Mouse (Mus musculus): ENCODE measurements around the gene Ppp1r1b. TPM values are rescaled to one million over a fixed set of nuclear protein-coding genes. Genes with fewer than 3 reads are reported as not detected.

Gene Ppp1r1b
- total and polyA plus RNA-seq, 2 experiments from 2014 or later: 16.3 to 32.1 TPM

GRCm38 (mm10) chr11:98389221-98389780, 41.1 kb downstream of the Ppp1r1b start:
- TF ChIP-seq CTCF (IDR thresholded peaks at IDR 0.05; ENCODE audit: low read depth) (peak; percentile 64), EP300 (IDR thresholded peaks at IDR 0.05; ENCODE audit: low read depth) (no peak)
- no peaks in the 10 kb centered on the region for H3K36me3 ChIP-seq (replicated peaks; ENCODE audit: control insufficient read depth, insufficient read depth, low read length)
- H3K4me2 ChIP-seq (ENCODE audit: low read depth, low read length): no peak overlapping the region
- no peak overlapping the region for H3K9ac ChIP-seq (replicated peaks; ENCODE audit: low read depth, low read length)
- H3K27ac ChIP-seq (ENCODE audit: low read depth): no peak overlapping the region
- H3K4me3 ChIP-seq (ENCODE audit: low read depth, low read length): no peak overlapping the region
- 0 out of 2 replicates have a peak, but pooled peaks cover 6% of the 10 kb centered on the region for H3K27me3 ChIP-seq (ENCODE audit: control insufficient read depth, insufficient read depth, low read length)
- 22% methylated on average over 9 of the region's 9 CpGs for WGBS
- ATAC-seq (ENCODE audit: insufficient read depth, low read depth) (no peak), DNase-seq (ENCODE audit: low spot score) (peak; percentile 55)
- peaks cover 37% of the 10 kb centered on the region for H3K4me1 ChIP-seq (ENCODE audit: control insufficient read depth, insufficient read depth)
- no peaks in the 10 kb centered on the region for H3K9me3 ChIP-seq (replicated peaks; ENCODE audit: control insufficient read depth, low read length)

- Histone ChIP-seq H3K36me3 (replicated peaks; ENCODE audit: control insufficient read depth, insufficient read depth, low read length) (no peaks in the 10 kb centered on the region), H3K4me3 (ENCODE audit: low read depth, low read length) (no peak overlapping the region), H3K27me3 (ENCODE audit: control insufficient read depth, insufficient read depth, low read length) (0 out of 2 replicates have a peak, but pooled peaks cover 6% of the 10 kb centered on the region), H3K4me2 (ENCODE audit: low read depth, low read length) (no peak overlapping the region), H3K4me1 (ENCODE audit: control insufficient read depth, insufficient read depth) (peaks cover 44% of the 10 kb centered on the region), H3K9ac (replicated peaks; ENCODE audit: low read depth, low read length) (no peak overlapping the region), H3K9me3 (replicated peaks; ENCODE audit: control insufficient read depth, low read length) (no peaks in the 10 kb centered on the region), H3K27ac (ENCODE audit: low read depth) (no peak overlapping the region)
- no peak for DNase-seq (ENCODE audit: low spot score)
- WGBS: 76% methylated on average over 12 of the region's 12 CpGs
- ATAC-seq (ENCODE audit: insufficient read depth, low read depth): no peak
- TF ChIP-seq CTCF (IDR thresholded peaks at IDR 0.05; ENCODE audit: low read depth) (no peak), EP300 (IDR thresholded peaks at IDR 0.05; ENCODE audit: low read depth) (no peak)
These were observed 41.9 kb downstream of the Ppp1r1b start for GRCm38 (mm10) chr11:98390141-98390540.

- ATAC-seq (ENCODE audit: insufficient read depth, low read depth) (no peak), DNase-seq (ENCODE audit: low spot score) (peak; percentile 5)
- Histone ChIP-seq H3K9me3 (replicated peaks; ENCODE audit: control insufficient read depth, low read length) (no peaks in the 10 kb centered on the region), H3K4me3 (ENCODE audit: low read depth, low read length) (no peak overlapping the region), H3K4me1 (ENCODE audit: control insufficient read depth, insufficient read depth) (peaks cover 38% of the 10 kb centered on the region), H3K4me2 (ENCODE audit: low read depth, low read length) (no peak overlapping the region), H3K27ac (ENCODE audit: low read depth) (peak overlapping the region; percentile 97), H3K27me3 (ENCODE audit: control insufficient read depth, insufficient read depth, low read length) (0 out of 2 replicates have a peak, but pooled peaks cover 6% of the 10 kb centered on the region), H3K9ac (replicated peaks; ENCODE audit: low read depth, low read length) (0 out of 2 replicates have a peak overlapping the region, but pooled peaks have one; percentile 8), H3K36me3 (replicated peaks; ENCODE audit: control insufficient read depth, insufficient read depth, low read length) (no peaks in the 10 kb centered on the region)
- WGBS: 20% methylated on average over 4 of the region's 8 CpGs
- TF ChIP-seq EP300 (IDR thresholded peaks at IDR 0.05; ENCODE audit: low read depth): no peak
- TF ChIP-seq CTCF (IDR thresholded peaks at IDR 0.05; ENCODE audit: low read depth): no peak
These were observed 43.8 kb downstream of the Ppp1r1b start for GRCm38 (mm10) chr11:98392034-98392433.

GRCm38 (mm10) chr11:98392645-98393044, 44.4 kb downstream of the Ppp1r1b start:
- peaks cover 38% of the 10 kb centered on the region for H3K4me1 ChIP-seq (ENCODE audit: control insufficient read depth, insufficient read depth)
- no peak overlapping the region for H3K4me2 ChIP-seq (ENCODE audit: low read depth, low read length)
- 0 out of 2 replicates have a peak, but pooled peaks cover 2% of the 10 kb centered on the region for H3K27me3 ChIP-seq (ENCODE audit: control insufficient read depth, insufficient read depth, low read length)
- H3K36me3 ChIP-seq (replicated peaks; ENCODE audit: control insufficient read depth, insufficient read depth, low read length): 0 out of 2 replicates have a peak, but pooled peaks cover 5% of the 10 kb centered on the region
- TF ChIP-seq CTCF (IDR thresholded peaks at IDR 0.05; ENCODE audit: low read depth): no peak
- no peak for TF ChIP-seq EP300 (IDR thresholded peaks at IDR 0.05; ENCODE audit: low read depth)
- no peak overlapping the region for H3K9ac ChIP-seq (replicated peaks; ENCODE audit: low read depth, low read length)
- no peak for ATAC-seq (ENCODE audit: insufficient read depth, low read depth)
- WGBS: 26% methylated on average over 4 of the region's 4 CpGs
- H3K27ac ChIP-seq (ENCODE audit: low read depth): peak overlapping the region; percentile 97
- H3K4me3 ChIP-seq (ENCODE audit: low read depth, low read length): no peak overlapping the region
- no peaks in the 10 kb centered on the region for H3K9me3 ChIP-seq (replicated peaks; ENCODE audit: control insufficient read depth, low read length)
- peak; percentile 53 for DNase-seq (ENCODE audit: low spot score)

GRCm38 (mm10) chr11:98393317-98393716, 45.1 kb downstream of the Ppp1r1b start:
- H3K4me3 ChIP-seq (ENCODE audit: low read depth, low read length): no peak overlapping the region
- H3K4me2 ChIP-seq (ENCODE audit: low read depth, low read length): no peak overlapping the region; the same call in 1 of the 2 replicates
- H3K4me1 ChIP-seq (ENCODE audit: control insufficient read depth, insufficient read depth): peaks cover 38% of the 10 kb centered on the region
- H3K9me3 ChIP-seq (replicated peaks; ENCODE audit: control insufficient read depth, low read length): no peaks in the 10 kb centered on the region
- no peak for TF ChIP-seq EP300 (IDR thresholded peaks at IDR 0.05; ENCODE audit: low read depth)
- TF ChIP-seq CTCF (IDR thresholded peaks at IDR 0.05; ENCODE audit: low read depth): no peak
- H3K9ac ChIP-seq (replicated peaks; ENCODE audit: low read depth, low read length): no peak overlapping the region
- 10% methylated on average over 6 of the region's 6 CpGs for WGBS
- ATAC-seq (ENCODE audit: insufficient read depth, low read depth): peak; percentile 50
- H3K27me3 ChIP-seq (ENCODE audit: control insufficient read depth, insufficient read depth, low read length): no peaks in the 10 kb centered on the region
- DNase-seq (ENCODE audit: low spot score): peak; percentile 92
- H3K27ac ChIP-seq (ENCODE audit: low read depth): peak overlapping the region; percentile 97
- 0 out of 2 replicates have a peak, but pooled peaks cover 9% of the 10 kb centered on the region for H3K36me3 ChIP-seq (replicated peaks; ENCODE audit: control insufficient read depth, insufficient read depth, low read length)

Data from heart, postnatal 0 days (tissue).